Mouse (Mus musculus) thymus, adult 18-20 months (tissue): ENCODE measurements around the gene Il18.

Experiments used
- DNase-seq, 2 experiments: peaks; one replicate each; pipeline ENCODE4 v3.0.0; 2022; ENCODE audit warnings: mixed read lengths in 2 of 2

Il18 gene

DNA sequence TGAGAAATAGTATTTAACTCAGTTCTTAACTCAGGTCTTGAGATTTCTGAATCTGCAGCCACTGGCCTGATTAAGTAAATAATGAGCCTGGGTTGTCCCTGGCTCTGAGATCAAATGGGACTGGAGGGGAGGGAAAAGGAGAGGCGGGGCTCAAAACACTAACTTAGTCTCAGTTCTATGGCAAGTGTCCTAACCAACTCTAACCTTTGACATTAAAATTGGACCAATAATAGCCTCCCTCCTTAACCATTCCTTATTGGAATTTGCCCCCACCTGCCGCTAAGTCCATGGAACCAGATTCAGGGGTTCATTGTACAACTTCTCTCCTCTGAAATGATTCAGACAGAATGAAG, 443 bp downstream of the Il18 start, which contains the start of gene Bco2:
Gene Bco2 (minus strand): TSS at position 88 of the 353 bp plus-strand sequence.
- no peak for DNase-seq

DNA sequence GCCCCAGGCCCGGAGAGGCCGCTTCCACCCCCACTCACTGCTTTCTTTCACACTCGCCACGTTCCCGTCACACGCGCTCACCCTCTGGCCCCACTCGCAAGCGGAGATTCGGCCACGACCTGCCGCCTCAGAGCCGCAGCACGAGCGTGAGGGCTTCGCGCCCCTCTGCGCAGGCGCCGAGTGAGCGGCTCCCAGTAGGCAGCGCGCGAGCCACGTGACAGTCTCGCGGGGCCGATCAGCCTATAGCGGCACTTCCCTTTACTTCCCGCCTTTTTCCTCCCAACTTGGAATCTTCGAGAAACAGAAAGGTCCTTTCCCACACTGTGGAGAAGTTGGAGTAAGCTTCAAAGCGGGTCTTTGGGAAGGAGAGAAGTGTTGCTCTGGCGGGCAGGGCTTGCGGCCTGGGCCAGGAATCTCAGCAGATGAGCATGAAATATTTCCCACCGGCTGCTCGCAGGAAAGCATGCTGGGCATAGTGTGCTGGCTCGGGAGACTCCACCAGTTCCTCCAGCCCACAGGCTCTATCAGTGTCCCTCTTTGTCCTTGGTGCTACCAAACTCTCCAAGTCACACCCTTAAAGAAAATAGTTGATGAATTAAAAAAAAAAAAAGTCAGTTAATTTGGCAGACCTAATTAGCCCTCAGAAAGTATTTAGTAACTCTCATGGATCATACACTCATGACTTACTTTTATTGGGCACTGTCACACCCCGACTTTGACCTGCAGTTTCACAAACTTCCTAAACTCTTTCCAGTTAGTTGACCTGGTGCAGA, 6.7 kb downstream of the Il18 start, which contains the start of gene Tex12:
Gene Tex12 (minus strand): TSS at position 181 of the 773 bp plus-strand sequence.
- DNase-seq, result no peak

DNA sequence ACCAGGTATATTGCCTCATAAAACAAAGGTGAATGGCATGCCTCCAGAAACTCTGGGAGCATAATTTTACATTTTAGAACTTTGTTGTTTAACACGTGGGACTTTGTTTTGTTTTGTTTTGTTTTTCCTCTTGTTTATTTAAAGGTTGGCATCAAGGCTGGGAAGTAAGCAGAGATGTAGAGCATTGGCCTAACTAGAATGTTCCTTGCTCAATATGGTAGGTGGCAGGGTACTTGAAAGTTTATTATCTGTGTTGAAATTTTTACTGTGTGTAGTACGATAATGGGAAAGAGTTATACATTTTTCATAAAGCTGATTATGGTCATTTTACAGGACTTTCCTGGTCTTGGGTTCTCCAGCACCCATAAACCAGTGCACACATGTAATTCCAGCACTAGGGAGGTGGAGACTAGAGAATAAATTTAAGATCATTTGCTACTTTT, 7.3 kb downstream of the Il18 start:
- no peak for DNase-seq

DNA sequence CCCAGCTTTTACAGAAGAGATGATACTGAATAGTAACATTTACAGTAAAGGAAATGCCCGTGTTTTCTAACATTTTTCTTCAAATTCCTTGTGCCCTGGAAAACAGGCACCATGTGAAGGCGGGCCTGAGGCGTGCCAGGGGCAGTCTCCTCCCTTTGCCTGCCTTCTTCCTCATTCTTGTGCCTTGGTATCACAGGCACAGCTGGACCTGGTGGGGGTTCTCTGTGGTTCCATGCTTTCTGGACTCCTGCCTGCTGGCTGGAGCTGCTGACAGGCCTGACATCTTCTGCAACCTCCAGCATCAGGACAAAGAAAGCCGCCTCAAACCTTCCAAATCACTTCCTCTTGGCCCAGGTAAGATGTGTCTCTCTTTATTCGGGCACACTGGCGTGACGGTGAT, 10.5 kb downstream of the Il18 start:
- DNase-seq, result no peak

DNA sequence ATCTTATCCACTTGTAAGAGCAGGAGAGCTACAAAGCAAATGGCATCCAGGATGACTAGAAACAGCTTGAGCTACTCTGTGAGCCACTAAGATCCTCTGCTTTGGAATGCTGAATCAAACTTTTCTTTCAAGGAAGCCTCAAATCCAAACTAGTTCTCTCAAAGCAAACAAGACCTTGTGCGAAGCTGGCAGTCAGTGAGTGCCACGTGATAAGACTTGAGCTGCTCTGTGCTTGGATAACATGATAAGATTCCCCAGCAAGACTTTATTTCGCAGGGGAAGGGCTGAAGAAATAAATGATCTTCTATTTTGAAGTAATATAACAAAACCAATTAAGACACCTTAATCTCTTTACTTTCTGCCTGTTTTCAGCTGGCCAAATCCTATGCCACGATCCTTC, 11.3 kb downstream of the Il18 start:
- no peak for DNase-seq

DNA sequence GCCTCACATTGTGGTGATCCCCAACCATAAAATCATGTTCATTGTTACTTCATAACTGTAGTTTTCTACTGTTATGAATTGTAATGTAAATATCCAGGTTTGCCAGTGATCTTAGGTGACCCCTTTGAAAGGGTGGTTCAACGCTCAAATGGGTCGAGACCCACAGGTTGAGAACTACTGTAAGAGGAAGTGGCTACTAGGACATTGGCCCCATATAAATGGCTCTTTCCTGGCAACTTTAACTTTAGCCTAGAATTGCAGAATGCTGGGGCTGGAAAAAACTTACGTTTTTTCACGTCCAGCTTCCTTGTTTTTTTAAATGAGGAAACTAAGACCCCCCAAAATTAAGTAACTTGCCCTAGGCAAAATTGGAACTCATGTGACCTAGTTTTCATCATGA, 12.7 kb downstream of the Il18 start:
- DNase-seq, result no peak

DNA sequence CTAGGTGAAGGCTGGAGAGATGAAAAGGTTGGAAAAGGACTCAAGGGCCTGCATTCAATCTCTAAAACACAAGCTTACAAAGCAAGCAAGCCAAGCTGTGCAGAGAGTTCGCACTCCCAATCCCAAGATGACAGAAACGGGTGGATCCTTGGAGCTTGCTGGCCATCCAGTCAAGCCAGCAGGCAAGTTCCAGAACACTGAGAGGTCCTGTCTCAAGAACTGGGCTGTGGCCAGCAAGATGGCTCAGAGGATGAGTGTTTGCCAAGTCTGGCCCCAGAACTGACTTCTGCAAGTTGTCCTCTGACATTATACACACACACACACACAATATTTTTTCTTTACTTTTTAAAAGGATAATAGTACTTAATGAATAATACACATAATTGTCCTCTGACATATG, 13.3 kb downstream of the Il18 start:
- no peak for DNase-seq

DNA sequence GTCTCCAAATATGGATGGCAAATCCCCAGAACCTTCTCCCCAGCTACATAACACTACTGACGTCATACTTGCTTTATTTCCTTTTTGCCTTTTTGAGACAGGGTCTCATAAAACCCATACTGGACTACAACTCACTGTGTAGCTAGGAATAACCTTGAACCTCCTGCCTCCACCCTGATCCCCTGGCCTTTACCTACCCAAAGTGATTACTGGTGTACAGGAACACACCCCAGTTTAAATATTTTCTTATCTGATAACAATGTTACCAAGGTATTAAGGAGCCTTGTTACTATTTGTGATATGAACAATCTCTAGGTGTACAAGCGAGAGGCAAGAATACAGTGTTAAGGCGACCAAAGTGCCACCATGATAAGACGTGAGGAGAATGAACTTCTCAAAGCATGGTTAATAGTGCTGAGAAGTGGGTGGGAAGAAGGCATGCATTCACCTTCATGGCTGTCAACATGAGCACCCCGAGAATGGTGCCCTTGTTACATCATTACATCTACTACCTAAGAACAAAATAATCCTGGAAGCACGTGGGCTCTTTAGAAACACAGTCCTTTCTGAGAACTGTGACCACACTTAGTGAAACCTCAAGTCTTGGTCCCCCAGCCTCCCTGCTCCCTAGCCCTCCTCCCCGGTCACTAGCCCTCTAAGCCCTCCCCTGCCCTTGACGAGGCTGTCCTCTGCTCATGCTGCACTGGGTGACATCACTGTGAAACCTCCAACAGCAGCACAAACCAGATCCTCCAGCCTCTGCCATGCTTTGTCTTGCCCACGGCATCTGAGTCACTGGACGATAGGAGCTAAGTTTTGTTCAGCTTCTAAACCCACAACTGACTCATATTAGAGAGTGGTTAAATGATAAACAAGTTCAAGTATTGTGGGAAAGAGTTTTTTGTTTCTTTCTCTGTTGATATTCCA, 15.2 kb downstream of the Il18 start:
- no peak for DNase-seq

DNA sequence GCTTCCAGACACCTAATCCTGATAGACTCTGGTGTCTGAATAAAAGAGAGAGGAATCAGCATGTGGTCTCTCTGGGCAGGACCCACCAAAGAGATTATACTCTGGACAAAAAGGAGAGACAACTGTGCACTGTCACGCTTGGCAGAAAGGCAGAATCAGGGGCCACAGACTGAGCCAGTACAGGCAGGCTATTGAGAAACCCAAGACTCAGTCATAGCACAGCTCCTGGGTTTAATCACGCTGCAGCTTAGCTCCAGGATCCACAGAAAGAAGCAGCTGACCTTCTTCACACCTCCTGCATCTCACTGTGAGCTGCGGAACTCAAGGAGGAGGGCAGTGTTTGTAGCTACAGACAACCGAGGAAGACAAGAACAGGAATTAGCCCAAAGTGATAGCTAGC, 25.7 kb downstream of the Il18 start:
- DNase-seq, result no peak

DNA sequence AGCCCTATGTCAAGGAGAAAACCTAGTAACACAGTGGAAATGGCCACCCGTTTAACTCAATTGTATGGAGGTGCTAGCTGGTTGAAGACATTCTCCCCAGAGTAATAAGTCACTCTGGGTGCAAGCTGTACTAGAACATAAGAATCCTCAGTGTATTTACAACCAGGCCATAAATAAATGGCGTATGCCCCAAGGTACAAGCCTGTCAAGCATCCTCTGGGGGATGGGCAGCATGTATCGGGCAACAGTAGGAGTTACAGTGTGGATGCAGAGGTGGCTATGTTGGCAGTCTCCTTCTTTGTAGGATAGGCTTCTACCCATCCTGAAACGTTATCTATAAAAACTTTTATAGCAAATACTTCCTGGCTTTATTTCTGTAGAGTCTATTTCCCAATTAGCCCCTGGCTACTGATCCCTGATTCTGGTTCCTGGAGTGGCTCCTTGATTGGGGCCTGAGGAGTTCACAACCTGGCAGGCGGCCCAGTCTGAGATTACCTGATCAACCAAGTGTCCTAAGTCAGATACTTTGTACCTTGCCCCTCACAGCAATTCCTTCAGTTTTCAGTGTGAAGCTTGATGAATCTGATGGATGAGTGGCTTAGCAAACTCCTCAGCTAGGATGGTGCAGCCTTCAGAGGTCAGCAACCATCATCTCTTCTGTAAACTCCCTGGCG, 30.7 kb downstream of the Il18 start:
- DNase-seq, result no peak

DNA sequence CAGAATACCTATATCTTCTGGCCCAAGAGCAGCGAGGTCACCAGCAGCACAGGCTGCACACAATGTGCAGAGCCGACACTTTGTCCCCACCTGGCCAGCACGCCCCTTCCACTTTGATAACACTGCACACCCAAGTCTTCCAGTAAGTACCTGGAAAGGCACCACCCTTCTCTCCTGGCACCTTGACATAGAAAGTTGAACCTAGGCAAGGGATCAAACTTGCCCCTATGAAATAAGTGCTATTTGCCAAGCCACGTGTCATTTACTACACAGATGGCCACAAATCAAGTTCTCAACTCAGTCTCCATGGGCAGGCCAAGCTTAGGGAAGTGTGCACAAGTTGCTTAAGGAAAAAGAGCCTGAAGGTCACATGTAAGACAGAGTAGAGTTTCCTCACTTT, 32.3 kb downstream of the Il18 start:
- no peak for DNase-seq

DNA sequence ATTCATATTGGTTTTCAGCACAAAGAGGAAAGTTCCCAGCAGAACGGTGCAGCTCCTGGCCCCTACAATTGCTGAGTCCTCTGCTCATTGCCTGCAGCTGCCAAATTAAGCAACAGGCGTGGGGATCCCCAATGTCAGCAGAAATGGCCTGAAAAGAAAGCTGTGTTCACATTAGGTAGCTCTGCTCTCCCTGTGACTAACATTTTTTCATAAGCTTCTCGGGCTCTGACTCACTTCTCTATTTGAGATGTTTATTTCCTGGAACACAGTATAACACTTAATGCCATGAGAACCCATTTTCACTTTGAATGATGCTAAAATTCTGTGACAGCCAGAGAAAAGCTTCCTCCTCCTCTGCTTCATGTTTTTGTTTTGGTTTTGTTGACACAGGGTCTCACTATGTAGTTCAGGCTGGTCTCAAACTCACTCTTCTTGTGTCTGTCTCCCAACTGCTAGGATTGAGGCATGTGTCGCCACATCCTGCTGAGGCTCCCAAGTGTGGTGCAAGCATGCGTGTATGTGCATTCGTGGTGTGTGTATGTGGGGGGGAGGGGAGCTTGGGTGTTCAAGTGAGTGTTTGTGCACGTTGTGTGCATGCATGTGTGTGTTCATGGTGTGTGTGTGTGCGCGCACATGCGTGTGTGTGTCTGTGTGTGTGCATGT, 36.4 kb downstream of the Il18 start:
- DNase-seq, result no peak

DNA sequence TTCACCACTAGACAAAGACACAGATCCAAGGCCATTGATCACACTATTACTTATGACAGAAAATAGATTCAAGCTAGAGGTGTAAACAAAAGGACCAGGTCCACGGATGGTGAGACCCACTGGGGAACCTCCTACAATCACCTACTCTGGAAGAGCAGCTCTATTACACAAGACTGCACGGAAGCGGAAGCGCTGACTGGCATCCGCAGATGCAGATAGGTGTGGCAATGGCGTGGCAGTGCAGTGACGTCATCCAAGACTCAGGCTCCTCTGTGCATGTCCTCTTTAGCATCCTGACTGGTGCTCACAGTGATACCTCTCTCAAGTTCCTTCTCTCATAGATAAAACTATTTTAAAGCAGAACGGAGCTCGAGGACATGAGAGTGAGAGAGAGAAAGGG, 38.3 kb downstream of the Il18 start:
- DNase-seq, result no peak

DNA sequence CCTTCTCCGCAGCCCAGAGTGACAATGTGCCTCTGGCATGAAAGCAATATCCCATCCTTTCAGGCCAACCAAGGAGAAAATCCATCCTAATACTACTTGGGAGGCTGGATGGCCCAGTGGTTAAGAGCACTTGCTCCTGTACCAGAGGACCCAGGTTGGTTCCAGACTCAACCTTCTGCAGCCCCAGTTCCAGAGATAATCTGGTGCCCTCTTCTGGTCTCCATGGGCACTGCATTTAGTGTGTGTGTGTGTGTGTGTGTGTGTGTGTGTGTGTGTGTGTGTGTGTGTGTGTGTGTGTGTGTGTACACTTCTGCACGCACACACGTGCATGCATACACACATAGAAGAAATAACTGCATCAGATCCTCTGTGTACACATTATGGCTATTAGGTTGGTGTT, 38.9 kb downstream of the Il18 start:
- DNase-seq, result no peak

DNA sequence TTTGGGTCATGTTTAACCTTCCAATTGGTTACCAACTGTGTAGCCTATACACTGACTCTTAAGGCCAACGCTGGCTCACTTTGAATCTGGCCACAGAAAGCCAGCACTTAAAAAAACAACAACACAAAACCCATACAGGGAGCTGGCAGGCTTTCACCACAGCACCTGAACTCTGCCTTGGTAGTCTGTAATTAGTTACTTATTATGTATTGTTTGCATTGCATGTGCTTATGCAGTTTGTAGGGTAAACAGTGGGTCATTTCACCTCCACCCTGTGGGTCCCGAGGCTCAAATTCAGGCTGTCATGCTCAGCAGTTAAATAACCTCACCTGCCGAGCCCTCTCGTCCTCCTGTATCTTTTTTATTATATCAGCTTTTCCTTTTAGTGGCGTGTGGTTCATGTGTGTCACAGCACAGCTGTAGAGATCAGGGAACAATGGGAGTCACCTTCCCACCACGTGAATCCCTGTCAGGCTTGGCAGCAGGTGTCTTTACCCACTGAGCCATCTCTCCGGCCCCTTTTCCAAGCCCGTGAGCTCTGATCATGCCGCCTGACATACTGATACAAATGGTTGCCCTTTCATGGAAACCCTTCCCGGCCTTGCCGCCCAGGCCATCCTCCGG, 40.3 kb downstream of the Il18 start:
- no peak for DNase-seq

DNA sequence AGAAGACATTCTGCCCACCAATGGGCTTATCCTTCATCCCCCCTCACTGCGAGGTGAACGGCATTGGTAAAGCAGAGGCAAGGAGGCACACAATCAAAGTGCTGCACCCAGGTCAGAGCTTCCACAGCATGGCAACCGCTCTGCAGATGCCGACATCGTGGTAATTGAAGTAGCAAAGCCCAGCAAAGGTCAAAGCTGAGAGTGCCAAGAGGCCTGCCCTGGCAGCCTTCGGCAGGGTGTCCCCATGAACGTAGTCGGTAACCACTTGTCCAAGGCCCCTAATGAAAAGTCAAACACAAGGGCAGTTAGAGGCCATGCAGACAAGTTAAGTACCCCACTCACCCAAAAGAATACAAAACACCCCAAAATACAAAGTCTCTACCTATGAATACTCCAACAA, 42.3 kb downstream of the Il18 start:
- no peak for DNase-seq

DNA sequence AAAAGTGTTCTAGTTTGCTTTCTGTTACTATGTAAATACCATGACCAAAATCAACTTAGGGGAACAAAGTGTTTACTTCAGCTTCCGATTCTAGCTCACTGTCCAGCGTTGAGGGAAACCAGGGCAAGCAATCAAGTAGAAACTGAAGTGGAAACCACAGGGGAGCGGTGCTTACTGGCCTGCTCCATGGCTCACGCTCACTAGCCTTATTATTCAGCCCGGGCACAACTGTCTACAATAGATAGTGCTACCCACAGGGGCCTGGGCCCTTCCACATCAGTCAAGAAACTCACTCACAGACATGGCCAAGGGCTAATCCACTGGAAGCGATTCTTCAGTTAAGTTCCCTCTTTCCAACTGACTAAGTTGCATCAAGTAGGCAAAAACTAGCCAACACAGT, 46.9 kb downstream of the Il18 start:
- no peak for DNase-seq

DNA sequence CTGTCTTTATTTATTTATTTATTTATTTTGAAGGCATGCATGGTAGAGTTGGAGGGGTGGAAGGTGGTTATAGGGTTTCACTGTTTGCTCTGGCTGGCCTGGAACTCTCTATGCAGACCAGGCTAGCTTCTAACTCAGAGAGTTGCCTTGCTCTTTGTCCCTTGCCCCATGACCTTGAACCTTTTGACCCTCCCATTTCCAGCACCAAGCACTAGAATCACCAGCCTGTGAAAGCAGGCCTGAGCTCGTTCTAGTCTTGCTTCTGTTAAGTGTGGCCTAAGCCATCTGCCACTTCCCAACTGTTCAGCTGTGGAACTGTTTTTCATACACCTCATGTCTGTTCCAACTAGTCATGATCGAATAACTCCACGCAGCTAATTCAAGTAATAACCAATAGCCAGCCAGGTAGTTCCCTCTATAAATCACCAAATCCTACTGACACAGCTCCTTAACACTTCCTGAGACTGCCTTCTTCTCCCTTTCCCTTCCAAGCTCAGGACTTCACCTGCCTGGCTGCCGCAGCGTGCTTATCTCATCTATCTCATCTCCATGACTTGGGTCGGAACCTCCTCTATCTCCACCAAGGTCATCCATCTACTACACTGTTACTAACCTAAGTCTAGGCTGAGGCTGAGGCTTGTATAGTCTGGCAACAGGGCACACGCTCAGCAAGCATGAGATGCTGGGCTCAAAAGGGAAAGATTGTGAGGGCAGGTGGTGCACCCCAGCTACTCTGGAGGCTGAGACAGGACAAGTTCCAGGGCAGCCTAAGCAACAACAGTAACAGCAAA, 47.6 kb downstream of the Il18 start:
- DNase-seq, result no peak

DNA sequence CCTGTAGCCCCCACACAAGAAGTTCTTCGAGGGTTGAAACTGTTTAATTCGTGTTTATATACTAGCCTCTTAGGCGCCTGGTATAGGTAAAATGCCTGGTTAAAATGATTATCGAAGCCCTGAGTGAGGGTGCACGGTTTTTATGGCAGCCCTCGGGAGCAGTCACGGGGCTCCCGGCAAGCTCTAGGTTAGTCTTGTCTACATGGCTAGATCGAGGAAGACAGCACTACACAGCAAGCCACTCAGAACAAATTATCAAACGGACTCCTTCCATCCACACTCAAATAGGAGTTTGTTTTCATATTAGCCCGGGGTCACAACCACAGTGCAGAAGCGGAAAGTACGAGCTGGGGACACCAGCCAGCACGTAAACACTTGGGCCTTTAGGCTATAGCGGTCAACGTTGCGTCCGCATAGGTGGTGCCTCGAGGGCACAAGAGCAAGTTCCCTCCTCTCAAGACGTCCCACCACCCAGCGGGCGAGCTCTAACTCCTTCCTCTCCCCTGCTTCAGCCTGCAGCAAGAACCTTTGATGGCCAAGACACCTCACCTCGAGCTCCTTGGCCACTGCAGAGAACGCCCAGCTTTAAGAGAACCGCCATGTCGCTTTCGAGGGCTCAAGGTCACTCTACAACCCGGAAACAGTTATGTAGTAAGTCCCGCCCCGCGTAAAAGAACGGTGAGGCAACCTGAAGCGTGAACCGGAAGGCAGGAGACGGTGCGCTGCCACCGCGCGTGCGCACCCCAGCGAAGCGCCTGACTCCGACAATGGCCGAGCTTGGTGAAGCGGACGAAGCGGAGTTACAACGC, 48.8 kb downstream of the Il18 start, which contains the start of the genes Sdhd and Timm8b:
Gene Sdhd (minus strand): TSS at position 624 of the 809 bp plus-strand sequence.
Gene Timm8b (plus strand): TSS at position 722 of the 809 bp plus-strand sequence.
- peak; percentile 90 to 93 for DNase-seq

DNA sequence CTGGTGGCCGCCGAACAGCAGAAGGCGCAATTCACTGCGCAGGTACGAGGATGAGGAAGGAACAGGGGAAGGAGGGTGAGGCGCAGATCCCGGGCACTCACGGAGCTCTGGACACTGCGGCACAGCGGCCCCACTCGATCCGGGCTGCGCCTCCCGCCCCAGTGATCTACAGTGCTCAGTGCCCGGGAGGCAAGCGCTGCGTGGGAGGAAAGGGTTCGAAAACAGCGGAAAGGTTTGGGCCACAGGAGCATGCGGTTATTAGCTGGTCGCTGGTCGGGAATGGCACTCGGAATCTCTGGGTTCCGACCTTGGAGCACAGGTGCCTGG, 49.3 kb downstream of the Il18 start:
- no peak for DNase-seq

DNA sequence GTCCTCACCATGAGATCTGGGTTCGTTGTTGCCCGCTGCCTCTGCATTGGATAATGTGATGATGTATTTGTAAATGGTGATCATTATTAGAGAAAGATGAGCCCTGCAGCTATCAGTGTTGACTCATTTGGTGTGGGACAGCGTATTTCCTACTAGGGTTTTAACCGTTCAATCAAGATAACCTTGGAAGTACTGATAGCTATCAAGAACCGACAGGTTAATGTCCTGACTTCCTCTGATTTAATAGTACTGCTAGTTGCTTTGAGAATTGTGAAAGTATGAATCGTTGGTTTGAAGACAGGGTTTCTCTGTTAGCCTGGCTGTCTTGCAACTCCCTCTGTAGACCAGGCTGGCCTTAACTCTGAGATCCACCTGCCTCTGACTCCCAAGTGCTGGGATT, 49.7 kb downstream of the Il18 start:
- no peak for DNase-seq
